Mouse (Mus musculus): ENCODE measurements around the gene Atoh8.

GRCm38 (mm10) chr6:72255294-72255693 lies 19.9 kb upstream of the Atoh8 start:
- TF ChIP-seq POLR2A (IDR thresholded peaks at IDR 0.05; ENCODE audit: low read depth, low read length), result no peak
- no peak for TF ChIP-seq CTCF (IDR thresholded peaks at IDR 0.05; ENCODE audit: extremely low read depth, insufficient read length, insufficient replicate concordance, low read depth, low read length)
